Mouse (Mus musculus) lung, postnatal 14 days (tissue): ENCODE data around the gene Cldn10.
"Not testable (repeated sequence)": the region's sequence is repeated elsewhere in the genome, so short reads cannot be mapped to it uniquely, and the experiment has no call there.

Source experiments
- DNase-seq: peaks from one replicate; pipeline ENCODE4 v3.0.0; 2021

Gene Cldn10

GRCm38 (mm10) chr14:118787621-118788020 lies at the start of gene Cldn10:
TSS of gene Cldn10 (plus strand) at chr14:118787908.
- DNase-seq, result no peak

GRCm38 (mm10) chr14:118741780-118742179 lies 45.9 kb upstream of the Cldn10 start:
- no peak for DNase-seq

- no peak for DNase-seq
These were observed 44.8 kb upstream of the Cldn10 start for GRCm38 (mm10) chr14:118742862-118743261.

- no peak for DNase-seq
These were observed 38.6 kb upstream of the Cldn10 start for GRCm38 (mm10) chr14:118749068-118749467.

- no peak for DNase-seq
These were observed 38.0 kb upstream of the Cldn10 start for GRCm38 (mm10) chr14:118749715-118750114.

- DNase-seq, result no peak
These were observed 37.1 kb upstream of the Cldn10 start for GRCm38 (mm10) chr14:118750505-118751192.

GRCm38 (mm10) chr14:118751193-118751753 lies 36.4 kb upstream of the Cldn10 start:
- no peak for DNase-seq

- no peak for DNase-seq
These were observed 31.7 kb upstream of the Cldn10 start for GRCm38 (mm10) chr14:118756015-118756414.

GRCm38 (mm10) chr14:118756566-118756965 lies 31.1 kb upstream of the Cldn10 start:
- DNase-seq, result no peak

- DNase-seq, result not testable (repeated sequence)
These were observed 24.3 kb upstream of the Cldn10 start for GRCm38 (mm10) chr14:118763362-118763761.

GRCm38 (mm10) chr14:118763917-118764495 lies 23.7 kb upstream of the Cldn10 start:
- DNase-seq, result no peak

GRCm38 (mm10) chr14:118765306-118765705 lies 22.4 kb upstream of the Cldn10 start:
- no peak for DNase-seq

- no peak for DNase-seq
These were observed 21.8 kb upstream of the Cldn10 start for GRCm38 (mm10) chr14:118765951-118766350.

- DNase-seq, result no peak
These were observed 21.3 kb upstream of the Cldn10 start for GRCm38 (mm10) chr14:118766368-118766767.

- peak; percentile 80 for DNase-seq
These were observed 19.9 kb upstream of the Cldn10 start for GRCm38 (mm10) chr14:118767673-118768353.

GRCm38 (mm10) chr14:118768354-118768713 lies 19.4 kb upstream of the Cldn10 start:
- no peak for DNase-seq

GRCm38 (mm10) chr14:118773668-118774067 lies 14.0 kb upstream of the Cldn10 start:
- DNase-seq, result no peak

- no peak for DNase-seq
These were observed 12.9 kb upstream of the Cldn10 start for GRCm38 (mm10) chr14:118774507-118775428.

- DNase-seq, result no peak
These were observed 12.2 kb upstream of the Cldn10 start for GRCm38 (mm10) chr14:118775554-118775953.

- DNase-seq, result no peak
These were observed 11.3 kb upstream of the Cldn10 start for GRCm38 (mm10) chr14:118776372-118776771.

- DNase-seq, result no peak
These were observed 10.2 kb upstream of the Cldn10 start for GRCm38 (mm10) chr14:118777478-118777877.

- no peak for DNase-seq
These were observed 6.1 kb upstream of the Cldn10 start for GRCm38 (mm10) chr14:118781601-118782000.

- no peak for DNase-seq
These were observed 5.5 kb upstream of the Cldn10 start for GRCm38 (mm10) chr14:118782241-118782640.
